Mouse (Mus musculus): ENCODE data around the gene Zfp651.

Zfp651 gene

GRCm38 (mm10) chr9:121810081-121810821 lies 51.1 kb downstream of the Zfp651 start:
- DNase-seq (ENCODE audit: low read depth, low spot score): no peak

GRCm38 (mm10) chr9:121815183-121815582 lies 56.1 kb downstream of the Zfp651 start:
- no peak for DNase-seq (ENCODE audit: low read depth, low spot score)

- DNase-seq (ENCODE audit: low read depth, low spot score): no peak
These were observed 60.1 kb downstream of the Zfp651 start for GRCm38 (mm10) chr9:121819073-121819770.

- DNase-seq (ENCODE audit: low read depth, low spot score): no peak
These were observed 60.8 kb downstream of the Zfp651 start for GRCm38 (mm10) chr9:121819771-121820471.

- DNase-seq (ENCODE audit: low read depth, low spot score): no peak
These were observed 61.6 kb downstream of the Zfp651 start for GRCm38 (mm10) chr9:121820765-121821164.

Measured in WW6 (cell line).